Mouse (Mus musculus): ENCODE data around the gene Tmod3. TPM values are rescaled to one million over a fixed set of nuclear protein-coding genes. Genes with fewer than 3 reads are reported as not detected.
"Not testable (repeated sequence)": the region's sequence is repeated elsewhere in the genome, so short reads cannot be mapped to it uniquely, and the experiment has no call there.

The Tmod3 gene
- polyA plus RNA-seq, 1 experiment from 2014 or later: 85.3 TPM

DNA sequence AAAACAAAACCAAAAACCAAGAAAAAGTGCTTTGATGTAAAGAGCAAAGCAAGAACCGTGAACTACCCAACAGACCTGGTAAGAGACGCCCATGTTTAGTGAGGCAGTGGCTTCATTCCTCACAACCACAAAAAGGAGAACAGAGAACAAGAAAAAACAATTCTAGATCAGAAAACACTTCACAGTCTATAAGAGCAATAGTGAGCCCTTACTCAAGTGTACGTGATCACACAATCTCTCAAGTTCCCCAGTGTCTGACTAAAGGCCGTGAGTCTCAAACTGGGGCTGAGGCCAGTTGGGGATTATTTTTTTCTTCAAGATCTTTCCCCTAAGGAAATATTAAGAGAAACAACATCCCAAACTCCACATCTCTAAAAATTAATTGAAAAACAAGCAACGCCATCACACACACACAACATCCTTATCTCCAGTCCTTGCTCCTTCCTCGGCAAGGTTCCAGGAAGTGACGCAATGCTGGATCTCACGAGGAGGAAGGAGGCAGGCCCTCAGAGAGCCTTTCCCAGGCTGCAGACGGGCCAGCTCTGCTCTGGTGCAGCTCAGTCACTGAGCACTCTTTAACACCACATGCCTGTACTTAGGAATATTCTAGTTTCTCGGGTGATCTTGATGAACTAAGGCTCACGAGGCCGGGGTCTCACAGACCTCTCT is 12.4 kb downstream of the Tmod3 start:
- Histone ChIP-seq H3K9me3 (no peaks in the 10 kb centered on the region), H3K36me3 (no peaks in the 10 kb centered on the region), H3K27ac (no peak overlapping the region), H3K4me3 (no peak overlapping the region), H3K4me1 (replicated peaks) (0 out of 2 replicates have a peak, but pooled peaks cover 3% of the 10 kb centered on the region), H3K9ac (no peak overlapping the region), H3K4me2 (no peak overlapping the region), H3K27me3 (no peaks in the 10 kb centered on the region)
- no peak for ATAC-seq (ENCODE audit: low FRiP score)
- WGBS: 87% methylated on average over 12 of the region's 12 CpGs

DNA sequence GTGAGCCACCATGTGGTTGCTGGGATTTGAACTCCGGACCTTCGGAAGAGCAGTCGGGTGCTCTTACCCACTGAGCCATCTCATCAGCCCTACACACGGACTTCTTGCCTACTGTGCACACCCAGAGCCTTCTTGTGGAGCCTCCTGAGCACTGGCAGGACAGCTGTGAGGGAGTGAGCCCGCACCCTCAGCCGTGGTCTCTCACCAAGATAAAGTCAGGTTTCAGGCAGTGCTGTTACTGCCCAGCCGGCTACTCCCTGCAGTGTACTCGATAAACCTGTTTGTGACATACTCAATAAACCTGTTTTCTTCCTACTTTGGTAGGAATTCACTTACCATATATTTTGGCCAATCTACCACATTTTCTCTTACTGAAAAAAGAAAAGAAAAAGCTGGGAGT is 13.9 kb downstream of the Tmod3 start:
- Histone ChIP-seq H3K4me3 (no peak overlapping the region), H3K27ac (no peak overlapping the region), H3K27me3 (no peaks in the 10 kb centered on the region), H3K4me1 (replicated peaks) (peaks cover 5% of the 10 kb centered on the region), H3K4me2 (no peak overlapping the region), H3K9me3 (no peaks in the 10 kb centered on the region), H3K36me3 (no peaks in the 10 kb centered on the region), H3K9ac (no peak overlapping the region)
- 91% methylated on average over 8 of the region's 8 CpGs for WGBS
- no peak for ATAC-seq (ENCODE audit: low FRiP score)

DNA sequence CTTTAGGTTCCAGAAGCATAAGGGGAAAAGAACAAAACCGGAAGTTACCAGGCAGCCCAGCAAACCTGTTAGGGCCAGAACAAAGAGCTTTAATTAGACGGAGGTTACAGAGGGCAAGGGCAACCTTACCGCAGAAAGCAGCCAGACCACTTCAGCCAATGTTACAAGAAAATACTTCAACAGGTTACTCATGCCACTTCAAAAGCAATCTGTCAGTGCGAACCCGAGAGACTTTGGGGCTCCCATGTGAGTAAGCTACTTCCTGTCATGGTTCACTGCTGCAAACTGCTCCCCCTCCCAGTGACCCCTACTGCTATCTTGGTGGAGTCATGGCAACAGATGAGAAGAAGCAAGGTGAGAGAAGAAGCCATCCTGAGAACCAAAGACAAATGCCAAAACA is 18.0 kb downstream of the Tmod3 start:
- Histone ChIP-seq H3K9me3 (no peaks in the 10 kb centered on the region), H3K27ac (no peak overlapping the region), H3K27me3 (no peaks in the 10 kb centered on the region), H3K4me2 (no peak overlapping the region), H3K4me3 (no peak overlapping the region), H3K9ac (no peak overlapping the region), H3K4me1 (replicated peaks) (peaks cover 9% of the 10 kb centered on the region), H3K36me3 (no peaks in the 10 kb centered on the region)
- WGBS: 38% methylated on average over 5 of the region's 5 CpGs
- no peak for ATAC-seq (ENCODE audit: low FRiP score)

DNA sequence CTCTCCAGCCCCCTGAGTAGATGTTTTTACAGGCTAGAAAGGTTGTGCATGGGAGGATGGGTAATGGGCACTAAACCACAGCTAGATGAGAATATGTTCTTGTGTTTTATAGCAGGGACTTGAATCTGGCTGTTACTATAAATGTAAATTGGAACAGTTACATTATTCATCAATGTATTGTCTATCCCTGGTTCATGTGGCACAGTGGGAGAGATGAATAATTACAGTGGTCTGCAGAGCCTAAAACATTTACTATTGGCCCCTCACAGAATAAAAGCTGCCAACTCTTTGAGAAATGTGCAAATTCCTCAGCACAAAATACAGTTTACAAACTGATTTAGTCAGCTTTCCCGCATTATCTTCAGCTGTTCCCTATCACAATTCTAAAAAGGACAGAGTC is 23.0 kb downstream of the Tmod3 start:
- WGBS: 71% methylated on average over 1 of the region's 1 CpGs
- no peaks in the 10 kb centered on the region for H3K9me3 ChIP-seq

DNA sequence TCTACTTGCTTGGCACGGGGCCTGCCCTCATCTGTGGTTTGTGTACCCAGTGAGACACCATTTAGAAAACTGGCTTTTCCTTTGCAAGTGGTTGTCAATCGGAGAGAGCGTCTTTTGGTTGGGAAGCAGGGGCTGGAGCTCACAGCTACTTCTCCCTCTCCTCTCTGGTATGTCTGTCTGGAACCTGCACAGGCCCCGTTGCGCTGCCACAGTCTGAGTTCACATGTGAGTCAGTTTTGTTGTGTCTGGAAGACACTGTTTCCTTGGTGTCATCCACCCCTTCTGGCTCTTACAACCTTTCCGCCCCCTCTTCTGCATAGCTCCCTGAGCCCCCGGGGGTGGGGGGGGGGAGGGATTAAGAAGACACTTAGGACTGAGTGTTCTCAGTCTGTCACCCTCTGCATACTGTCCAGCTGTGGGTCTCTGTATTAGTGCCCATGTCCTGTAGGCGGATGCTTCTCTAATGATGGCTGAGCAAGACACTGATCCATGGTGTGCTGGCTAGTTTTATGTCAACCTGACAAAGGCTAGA is 25.0 kb downstream of the Tmod3 start:
- H3K9ac ChIP-seq: no peak overlapping the region
- 93% methylated on average over 8 of the region's 8 CpGs for WGBS
- no peaks in the 10 kb centered on the region for H3K9me3 ChIP-seq
- peaks cover 9% of the 10 kb centered on the region for H3K36me3 ChIP-seq
- H3K4me3 ChIP-seq: no peak overlapping the region
- H3K4me1 ChIP-seq (replicated peaks): peaks cover 6% of the 10 kb centered on the region; the same call in 1 of the 2 replicates
- H3K4me2 ChIP-seq: no peak overlapping the region
- no peak overlapping the region for H3K27ac ChIP-seq
- no peaks in the 10 kb centered on the region for H3K27me3 ChIP-seq
- no peak for ATAC-seq (ENCODE audit: low FRiP score)

More for the DNA sequence above, 23.0 kb downstream of the Tmod3 start:
- peaks cover 8% of the 10 kb centered on the region for H3K4me1 ChIP-seq (replicated peaks)
- no peak overlapping the region; the same call in 1 of the 2 replicates for H3K9ac ChIP-seq
- no peak overlapping the region for H3K4me3 ChIP-seq
- H3K36me3 ChIP-seq: peaks cover 3% of the 10 kb centered on the region; the same call in 1 of the 2 replicates
- ATAC-seq (ENCODE audit: low FRiP score): no peak
- H3K27ac ChIP-seq: no peak overlapping the region
- H3K27me3 ChIP-seq: no peaks in the 10 kb centered on the region
- H3K4me2 ChIP-seq: no peak overlapping the region

DNA sequence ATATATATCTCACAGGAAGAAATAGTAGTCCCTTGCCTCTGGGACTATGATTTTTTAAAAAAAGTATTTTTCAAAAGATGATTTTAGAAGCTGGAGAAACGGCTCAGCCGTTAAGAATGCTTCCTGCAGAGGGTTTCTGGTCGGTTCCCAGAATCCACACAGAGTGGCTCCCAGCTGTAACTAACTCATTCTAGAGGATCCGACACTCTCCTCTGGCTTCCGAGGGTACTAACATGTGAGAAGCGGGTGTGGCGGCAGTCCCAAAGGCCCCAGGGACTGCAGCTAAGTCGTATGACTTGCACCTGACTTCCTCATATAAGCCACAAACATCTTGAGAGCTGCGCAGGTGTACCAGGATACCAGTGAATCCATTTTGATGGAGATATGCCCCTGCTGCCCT is 26.5 kb downstream of the Tmod3 start:
- H3K27me3 ChIP-seq; H3K4me2 ChIP-seq; ATAC-seq (ENCODE audit: low FRiP score); H3K27ac ChIP-seq; H3K9me3 ChIP-seq; H3K4me3 ChIP-seq; H3K4me1 ChIP-seq (replicated peaks); H3K9ac ChIP-seq: not testable (repeated sequence)
- WGBS: 80% methylated on average over 9 of the region's 9 CpGs
- peaks cover 20% of the 10 kb centered on the region for H3K36me3 ChIP-seq

DNA sequence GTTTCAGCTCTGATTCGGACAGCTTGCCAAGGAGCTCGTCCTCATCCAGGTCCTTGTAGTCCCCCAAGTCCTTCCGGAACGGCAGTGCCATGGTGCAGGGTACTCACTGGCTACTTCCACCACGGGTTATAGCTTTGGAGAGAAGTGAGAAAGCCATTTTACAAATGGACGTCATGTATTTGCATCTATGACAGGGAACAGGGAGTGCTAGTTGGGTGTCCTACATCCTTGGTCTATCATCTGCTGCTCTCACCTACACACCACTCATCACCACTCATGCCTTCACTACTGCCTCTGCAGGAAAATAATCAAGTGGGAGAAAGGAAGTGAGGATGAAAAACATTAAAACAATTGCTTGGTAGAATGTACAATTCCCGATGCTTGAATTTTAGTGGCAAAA is 27.0 kb downstream of the Tmod3 start:
- Histone ChIP-seq H3K4me1 (replicated peaks) (peaks cover 6% of the 10 kb centered on the region; the same call in 1 of the 2 replicates), H3K4me3 (no peak overlapping the region), H3K4me2 (no peak overlapping the region), H3K9me3 (no peaks in the 10 kb centered on the region), H3K27ac (no peak overlapping the region), H3K9ac (no peak overlapping the region), H3K36me3 (peaks cover 24% of the 10 kb centered on the region), H3K27me3 (no peaks in the 10 kb centered on the region)
- WGBS: 95% methylated on average over 7 of the region's 7 CpGs
- no peak for ATAC-seq (ENCODE audit: low FRiP score)

DNA sequence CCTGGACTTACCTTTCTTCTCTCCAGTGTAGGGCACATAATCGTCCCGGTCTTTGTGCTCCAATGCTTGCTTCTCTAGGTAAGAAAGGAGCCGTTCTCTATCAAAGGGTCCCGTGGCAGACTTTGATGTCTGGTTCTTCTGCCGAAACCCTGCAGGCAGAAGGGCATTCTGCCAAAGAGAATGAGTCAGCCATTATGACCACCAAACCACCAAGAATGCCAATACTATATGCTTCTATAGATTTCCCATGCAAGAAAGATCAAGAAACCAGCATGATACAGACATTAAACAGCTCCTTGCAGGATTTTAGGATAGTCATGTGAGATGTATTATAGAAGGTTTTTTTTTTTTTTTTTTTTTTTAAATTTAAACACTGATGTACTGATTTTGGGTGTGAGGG is 30.1 kb downstream of the Tmod3 start:
- Histone ChIP-seq H3K27ac (no peak overlapping the region), H3K36me3 (peaks cover 24% of the 10 kb centered on the region), H3K9me3 (no peaks in the 10 kb centered on the region), H3K4me1 (replicated peaks) (no peaks in the 10 kb centered on the region), H3K4me2 (no peak overlapping the region), H3K27me3 (no peaks in the 10 kb centered on the region), H3K4me3 (no peak overlapping the region), H3K9ac (no peak overlapping the region)
- 73% methylated on average over 5 of the region's 5 CpGs for WGBS
- no peak for ATAC-seq (ENCODE audit: low FRiP score)

DNA sequence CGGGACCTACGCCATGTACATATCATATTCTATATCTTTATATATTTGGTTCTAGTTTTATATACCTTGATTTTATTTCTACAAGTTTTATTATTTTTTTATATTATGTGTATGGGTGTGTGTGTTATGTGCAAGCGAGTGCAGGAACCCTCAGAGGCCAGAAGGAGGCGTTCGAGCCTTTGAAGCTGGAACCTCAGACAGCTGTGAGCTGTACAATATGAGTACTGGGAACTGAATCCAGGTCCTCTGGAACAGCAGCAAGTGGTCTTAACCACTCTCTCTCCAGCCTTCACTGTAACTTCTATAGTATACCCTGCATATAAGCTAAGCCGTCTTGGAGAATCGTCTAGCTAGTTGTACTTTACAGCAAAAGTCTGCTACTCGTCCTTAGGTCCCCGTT is 31.4 kb downstream of the Tmod3 start:
- Histone ChIP-seq H3K4me2 (no peak overlapping the region), H3K9me3 (no peaks in the 10 kb centered on the region), H3K36me3 (peaks cover 24% of the 10 kb centered on the region), H3K27me3 (no peaks in the 10 kb centered on the region), H3K27ac (no peak overlapping the region), H3K9ac (no peak overlapping the region), H3K4me3 (no peak overlapping the region), H3K4me1 (replicated peaks) (no peaks in the 10 kb centered on the region)
- 98% methylated on average over 9 of the region's 9 CpGs for WGBS
- ATAC-seq (ENCODE audit: low FRiP score): no peak

DNA sequence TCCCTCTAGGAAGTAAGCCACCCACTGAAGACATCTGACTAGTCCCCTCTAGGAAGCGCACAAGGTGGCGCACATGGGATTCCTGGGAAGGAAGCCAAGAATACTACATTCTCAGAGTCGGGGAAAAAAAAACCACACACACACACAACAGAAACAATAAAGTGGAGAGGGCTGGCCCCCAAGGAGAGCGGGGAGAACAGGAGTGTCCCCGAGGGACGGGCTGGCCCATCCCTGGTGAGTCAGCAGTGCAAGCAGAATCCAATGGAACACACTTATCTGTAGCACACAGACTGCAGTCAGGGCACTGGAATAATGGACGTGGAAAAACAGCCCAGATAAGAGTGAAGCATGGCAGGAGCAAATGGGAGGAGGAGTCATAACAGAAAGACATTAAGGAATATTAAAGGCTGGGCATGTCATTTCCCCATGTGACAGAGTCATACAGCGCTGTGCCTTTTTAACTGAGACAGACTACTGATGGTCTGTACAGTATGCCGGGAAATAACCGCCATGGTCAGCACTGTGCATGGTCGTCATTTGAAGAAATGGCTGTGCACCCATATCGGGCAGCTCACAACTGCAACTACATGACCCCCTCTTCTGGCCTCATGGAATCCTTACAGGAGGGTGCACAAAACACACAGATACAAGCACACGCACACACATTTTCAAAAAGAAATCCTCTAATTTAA is 31.9 kb downstream of the Tmod3 start:
- Histone ChIP-seq H3K4me2 (no peak overlapping the region), H3K9ac (no peak overlapping the region), H3K27ac (no peak overlapping the region), H3K4me3 (no peak overlapping the region), H3K36me3 (peaks cover 24% of the 10 kb centered on the region), H3K9me3 (no peaks in the 10 kb centered on the region), H3K27me3 (no peaks in the 10 kb centered on the region), H3K4me1 (replicated peaks) (no peaks in the 10 kb centered on the region)
- 74% methylated on average over 13 of the region's 13 CpGs for WGBS
- peak; percentile 43 for ATAC-seq (ENCODE audit: low FRiP score)

DNA sequence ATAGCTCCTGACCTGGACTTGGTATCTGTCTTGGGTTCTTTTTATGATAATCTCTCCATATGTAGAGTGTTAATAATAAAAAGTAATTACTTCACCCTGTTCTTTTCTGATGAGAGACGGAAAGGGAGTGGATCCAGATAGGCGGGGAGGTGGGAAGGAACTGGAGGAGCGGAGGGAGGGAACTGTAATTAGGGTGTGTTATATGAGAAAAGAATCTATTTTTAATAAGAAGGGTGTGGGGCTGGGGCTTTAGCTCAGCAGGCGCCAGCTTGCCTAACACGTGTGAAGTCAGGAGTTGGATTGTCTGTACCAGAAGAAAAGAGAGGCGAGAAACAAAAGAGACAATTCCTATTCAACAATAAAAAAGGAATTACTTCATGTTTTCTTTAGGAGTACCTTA is 35.8 kb downstream of the Tmod3 start:
- Histone ChIP-seq H3K27me3 (no peaks in the 10 kb centered on the region), H3K36me3 (peaks cover 19% of the 10 kb centered on the region), H3K4me1 (replicated peaks) (no peaks in the 10 kb centered on the region), H3K4me2 (no peak overlapping the region), H3K9ac (no peak overlapping the region), H3K27ac (no peak overlapping the region), H3K9me3 (no peaks in the 10 kb centered on the region), H3K4me3 (no peak overlapping the region)
- 50% methylated on average over 6 of the region's 6 CpGs for WGBS
- no peak for ATAC-seq (ENCODE audit: low FRiP score)

DNA sequence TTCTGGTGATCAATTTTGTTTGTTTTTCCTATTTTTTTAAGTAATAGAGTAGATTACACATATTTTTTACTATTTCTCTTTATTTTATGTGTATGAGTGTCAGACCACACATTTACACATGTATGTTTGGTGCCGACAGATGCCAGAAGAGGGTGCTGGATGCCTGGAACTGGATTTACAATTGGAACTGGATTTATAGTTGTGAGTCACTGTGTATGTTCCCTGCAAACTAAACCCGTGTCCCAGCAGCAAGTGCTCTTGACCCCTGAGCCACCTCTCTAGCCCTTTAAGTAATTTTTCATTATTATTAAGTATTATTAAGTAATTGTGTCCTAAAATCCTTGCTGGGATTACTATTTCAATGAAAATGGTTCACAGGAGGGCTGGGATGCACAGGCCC is 37.2 kb downstream of the Tmod3 start:
- peaks cover 8% of the 10 kb centered on the region for H3K36me3 ChIP-seq
- H3K4me2 ChIP-seq: no peak overlapping the region
- H3K4me3 ChIP-seq: no peak overlapping the region
- H3K9me3 ChIP-seq: no peaks in the 10 kb centered on the region
- no peaks in the 10 kb centered on the region for H3K4me1 ChIP-seq (replicated peaks)
- 83% methylated on average over 2 of the region's 2 CpGs for WGBS
- H3K27me3 ChIP-seq: no peaks in the 10 kb centered on the region
- H3K27ac ChIP-seq: no peak overlapping the region
- H3K9ac ChIP-seq: no peak overlapping the region
- ATAC-seq (ENCODE audit: low FRiP score): no peak

DNA sequence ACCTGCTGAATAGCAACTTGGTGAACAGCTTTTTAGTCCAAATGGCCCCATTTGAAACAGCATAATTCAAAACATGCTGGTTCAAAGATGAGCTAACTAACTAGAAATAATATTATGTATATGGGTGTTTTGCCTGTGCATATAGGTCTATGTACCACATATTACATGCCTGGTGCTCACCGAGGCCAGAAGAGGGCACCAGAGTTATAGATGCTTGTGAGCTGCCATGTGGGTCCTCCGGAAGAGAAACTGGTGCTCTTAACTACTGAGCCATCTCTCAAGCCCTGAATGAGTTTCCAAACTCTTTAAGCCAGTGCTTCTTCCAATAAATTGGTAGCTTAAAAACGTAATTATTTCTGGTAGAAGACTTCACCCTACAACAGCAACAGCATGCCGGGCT is 37.7 kb downstream of the Tmod3 start:
- ATAC-seq (ENCODE audit: low FRiP score): no peak; the same call in 1 of the 2 replicates
- H3K4me3 ChIP-seq: no peak overlapping the region
- H3K36me3 ChIP-seq: peaks cover 8% of the 10 kb centered on the region
- no peaks in the 10 kb centered on the region for H3K27me3 ChIP-seq
- H3K9ac ChIP-seq: no peak overlapping the region
- WGBS: 57% methylated on average over 4 of the region's 4 CpGs
- H3K4me2 ChIP-seq: no peak overlapping the region
- no peaks in the 10 kb centered on the region for H3K4me1 ChIP-seq (replicated peaks)
- H3K9me3 ChIP-seq: no peaks in the 10 kb centered on the region
- H3K27ac ChIP-seq: no peak overlapping the region

All from hindbrain, embryonic 13.5 days (tissue).